Mouse (Mus musculus) thymus, postnatal 4 days (tissue): ENCODE results near the gene Cd200r4.

Source experiments
- DNase-seq: peaks from one replicate; pipeline ENCODE4 v3.0.0; 2021

Gene Cd200r4

GRCm38 (mm10) chr16:44876625-44877024 lies 65.1 kb downstream of the Cd200r4 start:
- DNase-seq, result no peak

- DNase-seq, result no peak
Observed at GRCm38 (mm10) chr16:44877595-44877994, 66.1 kb downstream of the Cd200r4 start.
